Mouse (Mus musculus) myocyte (in vitro differentiated cells): ENCODE measurements around the gene Skida1. TPM values are rescaled to one million over a fixed set of nuclear protein-coding genes. Genes with fewer than 3 reads are reported as not detected.
A peak's percentile ranks its signal among the peaks of the same experiment; 100 is the strongest.
"Not testable (repeated sequence)": the region's sequence is repeated elsewhere in the genome, so short reads cannot be mapped to it uniquely, and the experiment has no call there.

ENCODE experiments used
- H3K27me3 ChIP-seq: one replicate; pipeline ENCODE4 v1.6.1; 2011; ENCODE audit not compliant: control insufficient read depth, insufficient read depth, insufficient read length
- H3K36me3 ChIP-seq: one replicate; pipeline ENCODE4 v1.6.1; 2011; ENCODE audit not compliant: control insufficient read depth, insufficient read depth
- H3K4me2 ChIP-seq: one replicate; pipeline ENCODE4 v1.6.1; 2011; ENCODE audit warnings: low read depth, control low read depth
- H3K4me3 ChIP-seq: one replicate; pipeline ENCODE4 v1.5.1; 2011; ENCODE audit warnings: mild to moderate bottlenecking, control low read depth, moderate library complexity
- H3K79me2 ChIP-seq: one replicate; pipeline ENCODE4 v1.6.1; 2011; ENCODE audit not compliant: control insufficient read depth, insufficient read depth
- H3ac ChIP-seq: one replicate; pipeline ENCODE4 v1.6.1; 2011; ENCODE audit not compliant: control insufficient read depth, insufficient read length
- CEBPB ChIP-seq: IDR thresholded peaks from 2 replicates; pipeline ENCODE4 v1.6.1; 2011; ENCODE audit warnings: mild to moderate bottlenecking, moderate library complexity; ENCODE audit not compliant: poor library complexity, insufficient read depth, severe bottlenecking
- E2F4 ChIP-seq: IDR thresholded peaks from one replicate; pipeline ENCODE4 v1.6.1; 2011; ENCODE audit warnings: mild to moderate bottlenecking, control low read depth, moderate library complexity; ENCODE audit not compliant: insufficient read depth
- MAX ChIP-seq: IDR thresholded peaks from one replicate; pipeline ENCODE4 v1.6.1; 2011; ENCODE audit warnings: low read depth, mild to moderate bottlenecking, control low read depth
- MYOD1 ChIP-seq, 3 experiments: IDR thresholded peaks; one replicate each; pipeline ENCODE4 v1.6.1; 2011; ENCODE audit warnings: control low read depth in 2 of 3, low read depth in 2 of 3, mild to moderate bottlenecking in 2 of 3, moderate library complexity in 1 of 3; ENCODE audit not compliant: insufficient read length in 2 of 3, control insufficient read depth in 1 of 3
- MYOG ChIP-seq, 3 experiments: IDR thresholded peaks; one replicate each; pipeline ENCODE4 v1.6.1; 2011; ENCODE audit warnings: control low read depth in 2 of 3, low read depth in 2 of 3, mild to moderate bottlenecking in 2 of 3; ENCODE audit not compliant: insufficient read length in 2 of 3, control insufficient read depth in 1 of 3, insufficient read depth in 1 of 3
- POLR2A ChIP-seq: IDR thresholded peaks from one replicate; pipeline ENCODE4 v1.6.1; 2011; ENCODE audit warnings: low read depth, mild to moderate bottlenecking, control low read depth, moderate library complexity; ENCODE audit not compliant: insufficient read length
- POLR2AphosphoS2 ChIP-seq: IDR thresholded peaks from one replicate; pipeline ENCODE4 v1.6.1; 2011; ENCODE audit warnings: low read depth, control low read depth; ENCODE audit not compliant: insufficient read length
- REST ChIP-seq: IDR thresholded peaks from one replicate; pipeline ENCODE4 v1.6.1; 2011; ENCODE audit warnings: mild to moderate bottlenecking, control low read depth, moderate library complexity; ENCODE audit not compliant: insufficient read depth, insufficient read length
- SRF ChIP-seq: IDR thresholded peaks from one replicate; pipeline ENCODE4 v1.6.1; 2011; ENCODE audit warnings: low read depth; ENCODE audit not compliant: control insufficient read depth, insufficient read length
- TCF12 ChIP-seq: IDR thresholded peaks from one replicate; pipeline ENCODE4 v1.6.1; 2011; ENCODE audit warnings: mild to moderate bottlenecking, control low read depth; ENCODE audit not compliant: poor library complexity, insufficient read depth, severe bottlenecking
- TCF3 ChIP-seq: IDR thresholded peaks from one replicate; pipeline ENCODE4 v1.6.1; 2011; ENCODE audit warnings: low read depth, control low read depth; ENCODE audit not compliant: insufficient read length
- USF1 ChIP-seq: IDR thresholded peaks from one replicate; pipeline ENCODE4 v1.6.1; 2011; ENCODE audit warnings: low read depth, mild to moderate bottlenecking, control low read depth, moderate library complexity
- polyA plus RNA-seq: library from polyadenylated mRNA; unstranded; fragments of >200 nt; fragmentation: generic; extraction: Trizol; gene quantifications from one replicate; pipeline ENCODE4 v1.2.1, GENCODE M21; 2012; ENCODE audit warnings: missing spikeins

The Skida1 gene
- 0.12 TPM for polyA plus RNA-seq

GRCm38 (mm10) chr2:18048453-18049075, at the start of gene Skida1:
Skida1 (minus strand) TSS chr2:18049051.
- H3K36me3 ChIP-seq: no peaks in the 10 kb centered on the region
- no peaks in the 10 kb centered on the region for H3K27me3 ChIP-seq
- no peaks in the 10 kb centered on the region for H3K79me2 ChIP-seq
- H3K4me3 ChIP-seq: peak within 1 kb of the TSS; percentile 68
- no peak for TF ChIP-seq TCF3
- H3K4me2 ChIP-seq: peak within 1 kb of the TSS; percentile 95
- H3ac ChIP-seq: peak within 1 kb of the TSS; percentile 0

- Histone ChIP-seq H3K4me2 (no peak overlapping the region), H3K36me3 (peaks cover 9% of the 10 kb centered on the region), H3ac (no peak overlapping the region), H3K79me2 (peaks cover 67% of the 10 kb centered on the region), H3K4me3 (no peak overlapping the region), H3K27me3 (no peaks in the 10 kb centered on the region)
- TF ChIP-seq TCF3: no peak
- no peak for TF ChIP-seq REST
- no peak for TF ChIP-seq TCF12
- no peak for TF ChIP-seq CEBPB
- no peak for TF ChIP-seq MAX
- TF ChIP-seq POLR2A: no peak
- TF ChIP-seq E2F4: no peak
- no peak for TF ChIP-seq USF1
- no peak for TF ChIP-seq MYOG (IDR thresholded peaks at IDR 0.05; ENCODE audit: control insufficient read depth in 1 of 3, insufficient read depth in 1 of 3, insufficient read length in 2 of 3, low read depth in 2 of 3)
- no peak for TF ChIP-seq POLR2AphosphoS2
- no peak for TF ChIP-seq SRF
- TF ChIP-seq MYOD1 (IDR thresholded peaks at IDR 0.05; ENCODE audit: control insufficient read depth in 1 of 3, insufficient read length in 2 of 3, low read depth in 2 of 3): no peak
Observed at GRCm38 (mm10) chr2:18095804-18096203, 47.0 kb upstream of the Skida1 start.

GRCm38 (mm10) chr2:18094319-18094718, 45.5 kb upstream of the Skida1 start:
- Histone ChIP-seq H3K36me3 (peaks cover 16% of the 10 kb centered on the region), H3K79me2 (peaks cover 66% of the 10 kb centered on the region), H3K4me3 (no peak overlapping the region), H3K4me2 (no peak overlapping the region), H3ac (no peak overlapping the region), H3K27me3 (no peaks in the 10 kb centered on the region)
- no peak for TF ChIP-seq MAX
- TF ChIP-seq CEBPB: no peak
- no peak for TF ChIP-seq MYOG (IDR thresholded peaks at IDR 0.05; ENCODE audit: control insufficient read depth in 1 of 3, insufficient read depth in 1 of 3, insufficient read length in 2 of 3, low read depth in 2 of 3)
- no peak for TF ChIP-seq POLR2AphosphoS2
- no peak for TF ChIP-seq MYOD1 (IDR thresholded peaks at IDR 0.05; ENCODE audit: control insufficient read depth in 1 of 3, insufficient read length in 2 of 3, low read depth in 2 of 3)
- no peak for TF ChIP-seq USF1
- TF ChIP-seq SRF: no peak
- TF ChIP-seq E2F4: no peak
- no peak for TF ChIP-seq TCF3
- TF ChIP-seq REST: no peak
- TF ChIP-seq TCF12: no peak
- no peak for TF ChIP-seq POLR2A

GRCm38 (mm10) chr2:18093858-18094257, 45.0 kb upstream of the Skida1 start:
- Histone ChIP-seq H3K4me2 (no peak overlapping the region), H3K79me2 (peaks cover 61% of the 10 kb centered on the region), H3K36me3 (peaks cover 16% of the 10 kb centered on the region), H3K27me3 (no peaks in the 10 kb centered on the region), H3ac (no peak overlapping the region), H3K4me3 (no peak overlapping the region)
- TF ChIP-seq USF1: no peak
- TF ChIP-seq POLR2AphosphoS2: no peak
- no peak for TF ChIP-seq POLR2A

GRCm38 (mm10) chr2:18087695-18088094, 38.8 kb upstream of the Skida1 start:
- H3K36me3 ChIP-seq: peaks cover 59% of the 10 kb centered on the region
- H3K79me2 ChIP-seq: peaks cover 60% of the 10 kb centered on the region
- not testable (repeated sequence) for H3K27me3 ChIP-seq, H3K4me3 ChIP-seq, H3K4me2 ChIP-seq, H3ac ChIP-seq
